16 mouse cellular contexts compared by ENCODE assay signal in genomic region chr4:123454871-123455640, GRCm38 (mm10).
DNase-seq lines count a peak whose midpoint lies in the region; ATAC-seq and TF ChIP-seq lines count a peak whose summit lies in the region.
"Had no signal": no experiment of that assay in that cellular context is flagged by ENCODE, and none has a peak within 500 bp of the region (broad histone marks: within the 10 kb centered on the region; RNA-seq: fewer than 3 reads in every experiment).

No protein-coding gene starts in this region.

- H3K4me1 ChIP-seq in heart, embryonic 12.5 days (replicated peaks) = peaks cover 39% of the 10 kb centered on the region
- H3K4me1 ChIP-seq in midbrain, embryonic 13.5 days (replicated peaks) = no peaks in the 10 kb centered on the region
- H3K4me1 ChIP-seq in lung, postnatal 0 days (ENCODE audit: insufficient read depth, low read depth, low read length) = no peaks in the 10 kb centered on the region
- H3K4me1 ChIP-seq: forebrain, embryonic 13.5 days; liver, embryonic 15.5 days had no signal

- no peak overlapping the region; the same call in 1 of the 2 replicates for H3K9ac ChIP-seq in heart, embryonic 12.5 days
- H3K9ac ChIP-seq in midbrain, embryonic 13.5 days (replicated peaks) = no peak overlapping the region
- no peak overlapping the region for H3K9ac ChIP-seq in lung, postnatal 0 days (replicated peaks; ENCODE audit: low read depth)
- H3K9ac ChIP-seq: forebrain, embryonic 13.5 days; liver, embryonic 15.5 days had no signal

- H3K4me3 ChIP-seq in heart, embryonic 12.5 days = no peak overlapping the region
- H3K4me3 ChIP-seq in midbrain, embryonic 13.5 days (replicated peaks) = no peak overlapping the region
- no peak overlapping the region for H3K4me3 ChIP-seq in lung, postnatal 0 days (ENCODE audit: low read depth, low read length)
- H3K4me3 ChIP-seq: forebrain, embryonic 13.5 days; liver, embryonic 15.5 days had no signal

- 34% methylated on average over 7 of the region's 7 CpGs for WGBS in heart, embryonic 12.5 days
- 87% methylated on average over 7 of the region's 7 CpGs for WGBS in midbrain, embryonic 13.5 days
- WGBS in lung, postnatal 0 days = 76% methylated on average over 7 of the region's 7 CpGs

- peaks cover 74% of the 10 kb centered on the region for H3K36me3 ChIP-seq in heart, embryonic 12.5 days
- H3K36me3 ChIP-seq in midbrain, embryonic 13.5 days = peaks cover 83% of the 10 kb centered on the region
- peaks cover 58% of the 10 kb centered on the region for H3K36me3 ChIP-seq in lung, postnatal 0 days (ENCODE audit: insufficient read depth, low read length)

- ATAC-seq in heart, embryonic 12.5 days (ENCODE audit: insufficient number of reproducible peaks, low FRiP score) = 0 out of 2 replicates have a peak, but pooled peaks have one; percentile 67
- no peak for ATAC-seq in midbrain, embryonic 13.5 days
- no peak for ATAC-seq in lung, postnatal 0 days
- ATAC-seq: forebrain, embryonic 13.5 days; Patski had no signal

- TF ChIP-seq CTCF in lung, postnatal 0 days (IDR thresholded peaks at IDR 0.05) = no peak

- no peaks in the 10 kb centered on the region for H3K27me3 ChIP-seq in heart, embryonic 12.5 days (replicated peaks)
- H3K27me3 ChIP-seq in midbrain, embryonic 13.5 days = no peaks in the 10 kb centered on the region
- no peaks in the 10 kb centered on the region for H3K27me3 ChIP-seq in lung, postnatal 0 days (replicated peaks; ENCODE audit: insufficient read depth, low read length)
- H3K27me3 ChIP-seq: forebrain, embryonic 13.5 days; liver, embryonic 15.5 days; Patski had no signal

- no peak for TF ChIP-seq EP300 in lung, postnatal 0 days (IDR thresholded peaks at IDR 0.05)

- peak; percentile 30 for DNase-seq in kidney, adult 18-20 months
- DNase-seq in kidney, adult 11 months = no peak
- DNase-seq in heart, postnatal 4 days = peak; percentile 71
- DNase-seq in kidney, postnatal 36 days = peak; percentile 45 to 55
- no peak for DNase-seq in lung, postnatal 0 days (ENCODE audit: low spot score)
- no peak for DNase-seq in right cerebral cortex, postnatal 25 days
- DNase-seq: cerebellum, adult 9-10 months; layer of hippocampus, postnatal 36 days; lung, postnatal 4 days; midbrain, embryonic 14.5 days; thymus, postnatal 4 days had no signal

- no peaks in the 10 kb centered on the region for H3K9me3 ChIP-seq in heart, embryonic 12.5 days (replicated peaks)
- no peaks in the 10 kb centered on the region for H3K9me3 ChIP-seq in midbrain, embryonic 13.5 days
- H3K9me3 ChIP-seq in lung, postnatal 0 days (ENCODE audit: low read length) = no peaks in the 10 kb centered on the region
- H3K9me3 ChIP-seq: forebrain, embryonic 13.5 days; liver, embryonic 15.5 days had no signal

- H3K4me2 ChIP-seq in heart, embryonic 12.5 days = no peak overlapping the region
- no peak overlapping the region for H3K4me2 ChIP-seq in midbrain, embryonic 13.5 days (replicated peaks)
- H3K4me2 ChIP-seq in lung, postnatal 0 days (replicated peaks; ENCODE audit: low read depth, low read length) = no peak overlapping the region
- H3K4me2 ChIP-seq: forebrain, embryonic 13.5 days; liver, embryonic 15.5 days had no signal

- peak overlapping the region; percentile 81 for H3K27ac ChIP-seq in heart, embryonic 12.5 days (ENCODE audit: poor library complexity, severe bottlenecking)
- no peak overlapping the region for H3K27ac ChIP-seq in midbrain, embryonic 13.5 days
- no peak overlapping the region for H3K27ac ChIP-seq in lung, postnatal 0 days (ENCODE audit: low read length)
- H3K27ac ChIP-seq: forebrain, embryonic 13.5 days; liver, embryonic 15.5 days had no signal

Comparison
In these comparisons a context has a peak if more than half of its experiments do, and no peak if none do; other contexts are left out.
1. DNase-seq: peak in kidney, adult 18-20 months (single experiment), heart, postnatal 4 days (single experiment) and kidney, postnatal 36 days (2 of 2); none in kidney, adult 11 months (single experiment), lung, postnatal 0 days (single experiment) and right cerebral cortex, postnatal 25 days (single experiment).